Comparison of ENCODE assay signal across 8 mouse cellular contexts in the genomic region with DNA sequence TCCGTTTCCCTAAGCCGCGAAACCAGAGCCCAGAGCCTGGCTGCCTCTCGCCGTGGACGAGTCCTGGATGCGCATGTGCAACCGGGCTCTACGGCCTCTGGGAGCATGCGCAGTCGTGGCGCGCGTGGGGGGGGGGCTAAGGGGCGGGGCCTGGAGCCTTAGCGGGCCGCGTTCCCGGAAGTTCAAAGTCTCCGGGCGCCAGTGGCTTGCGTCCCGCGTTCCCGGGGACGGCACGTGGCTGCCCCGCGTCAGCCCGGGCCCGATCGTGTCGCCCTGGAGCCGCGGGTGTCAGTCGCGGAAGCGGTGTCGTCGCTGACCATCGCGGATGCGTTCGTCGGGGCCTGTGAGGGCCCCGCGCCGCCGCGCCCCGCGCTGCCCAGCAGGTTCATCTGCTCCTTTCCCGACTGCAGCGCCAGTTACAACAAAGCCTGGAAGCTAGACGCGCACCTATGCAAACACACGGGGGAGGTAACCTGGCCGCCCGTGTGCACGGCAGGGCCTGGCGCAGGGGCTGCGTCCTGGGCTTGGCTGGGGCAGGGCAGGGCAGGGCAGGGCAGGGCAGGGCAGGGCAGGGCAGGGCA. TPM values are rescaled to one million over a fixed set of nuclear protein-coding genes. Genes with fewer than 3 reads are reported as not detected.
DNase-seq lines count a peak whose midpoint lies in the region; ATAC-seq lines count a peak whose summit lies in the region.

A gene (plus strand): TSS at position 150 of the 581 bp plus-strand sequence.

- under 1% methylated on average over 62 of the region's 62 CpGs for WGBS in intestine, embryonic 16.5 days
- WGBS in limb, embryonic 10.5 days: under 1% methylated on average over 61 of the region's 62 CpGs
- WGBS in midbrain, embryonic 12.5 days: 1% methylated on average over 57 of the region's 62 CpGs

- H3K4me2 ChIP-seq in intestine, embryonic 16.5 days (ENCODE audit: low read depth, low read length): peak within 1 kb of the TSS; percentile 83
- peak within 1 kb of the TSS; percentile 93 for H3K4me2 ChIP-seq in midbrain, embryonic 12.5 days (replicated peaks)

- H3K9me3 ChIP-seq in intestine, embryonic 16.5 days (ENCODE audit: control insufficient read depth, low read length): no peaks in the 10 kb centered on the region; the same call in 1 of the 2 replicates
- H3K9me3 ChIP-seq in limb, embryonic 10.5 days (replicated peaks): no peaks in the 10 kb centered on the region
- H3K9me3 ChIP-seq in midbrain, embryonic 12.5 days: no peaks in the 10 kb centered on the region

- peak within 1 kb of the TSS; percentile 97 for H3K27ac ChIP-seq in intestine, embryonic 16.5 days (ENCODE audit: low read length)
- peak within 1 kb of the TSS; percentile 95 for H3K27ac ChIP-seq in limb, embryonic 10.5 days
- peak within 1 kb of the TSS; percentile 65 for H3K27ac ChIP-seq in midbrain, embryonic 12.5 days (replicated peaks)

- peak; percentile 90 for DNase-seq in 3134 (ENCODE audit: extremely low read depth, insufficient read length, low spot score)
- peak; percentile 88 for DNase-seq in adrenal gland, postnatal 10 days
- peak; percentile 95 for DNase-seq in embryo, embryonic 9.5 days (ENCODE audit: extremely low spot score)
- peak; percentile 70 to 74 for DNase-seq in gastrocnemius, postnatal 4 days (ENCODE audit: low spot score in 2 of 2)
- DNase-seq in limb, embryonic 10.5 days (ENCODE audit: low spot score): peak; percentile 98
- DNase-seq in skeletal muscle tissue, adult 2 months (ENCODE audit: low read depth, low spot score): peak; percentile 93

- peaks cover 19% of the 10 kb centered on the region for H3K36me3 ChIP-seq in intestine, embryonic 16.5 days (ENCODE audit: control insufficient read depth, insufficient read depth, low read length)
- peaks cover 37% of the 10 kb centered on the region for H3K36me3 ChIP-seq in limb, embryonic 10.5 days
- peaks cover 31% of the 10 kb centered on the region for H3K36me3 ChIP-seq in midbrain, embryonic 12.5 days

- H3K4me1 ChIP-seq in intestine, embryonic 16.5 days (ENCODE audit: control insufficient read depth, insufficient read depth, low read length): peaks cover 10% of the 10 kb centered on the region
- peaks cover 18% of the 10 kb centered on the region for H3K4me1 ChIP-seq in limb, embryonic 10.5 days
- H3K4me1 ChIP-seq in midbrain, embryonic 12.5 days: peaks cover 13% of the 10 kb centered on the region

- ATAC-seq in intestine, embryonic 16.5 days: peak; percentile 98
- ATAC-seq in midbrain, embryonic 12.5 days (ENCODE audit: low FRiP score, low read depth): peak; percentile 90

- peak within 1 kb of the TSS; percentile 75 for H3K4me3 ChIP-seq in intestine, embryonic 16.5 days (ENCODE audit: low read length)
- peak within 1 kb of the TSS; percentile 80 for H3K4me3 ChIP-seq in limb, embryonic 10.5 days
- H3K4me3 ChIP-seq in midbrain, embryonic 12.5 days: peak within 1 kb of the TSS; percentile 89

- H3K9ac ChIP-seq in intestine, embryonic 16.5 days (ENCODE audit: low read depth, low read length): peak within 1 kb of the TSS; percentile 89
- H3K9ac ChIP-seq in midbrain, embryonic 12.5 days (replicated peaks): peak within 1 kb of the TSS; percentile 88

- H3K27me3 ChIP-seq in intestine, embryonic 16.5 days (replicated peaks; ENCODE audit: control insufficient read depth, insufficient read depth, low read length): no peaks in the 10 kb centered on the region
- H3K27me3 ChIP-seq in limb, embryonic 10.5 days (ENCODE audit: low read depth, poor library complexity, severe bottlenecking): no peaks in the 10 kb centered on the region
- H3K27me3 ChIP-seq in midbrain, embryonic 12.5 days: peaks cover 3% of the 10 kb centered on the region

RNA-seq across cellular contexts. Expression of the gene that starts here (rescaled TPM):
- 10 to 100 TPM; 34.8 to 39.8 TPM for total RNA-seq in adrenal gland, postnatal 10 days (2021)
- 10 to 100 TPM; 37.6 to 39.0 TPM for total RNA-seq in gastrocnemius, postnatal 4 days (2021)
- 127 and 136 TPM in 2 replicates for polyA plus RNA-seq in intestine, embryonic 16.5 days (2015; fragmentation: Nextera tagmentation; extraction: Ambion mirVana)
- polyA plus RNA-seq in limb, embryonic 10.5 days (2016; fragmentation: Nextera tagmentation; extraction: Ambion mirVana): 141 and 159 TPM in 2 replicates
- polyA plus RNA-seq in midbrain, embryonic 12.5 days (2016; fragmentation: Nextera tagmentation; extraction: Ambion mirVana): 90.9 and 99.8 TPM in 2 replicates

Comparison
In these comparisons a context has a peak if more than half of its experiments do, and no peak if none do; other contexts are left out.
1. Peak in every context shown above with its lines: DNase-seq, ATAC-seq, H3K4me3 ChIP-seq and H3K27ac ChIP-seq.